Mouse (Mus musculus): ENCODE data around the gene Zbtb5.

- no peak for TF ChIP-seq CTCF (IDR thresholded peaks at IDR 0.05; ENCODE audit: borderline replicate concordance, insufficient read depth, low read length)
- no peak for TF ChIP-seq POLR2A (IDR thresholded peaks at IDR 0.05; ENCODE audit: low read depth, low read length)
Observed at GRCm38 (mm10) chr4:44947464-44947863, 64.7 kb downstream of the Zbtb5 start.
